Mouse (Mus musculus) neural tube, embryonic 13.5 days (tissue): Measurements from ENCODE around the gene Abi1. TPM values are rescaled to one million over a fixed set of nuclear protein-coding genes. Genes with fewer than 3 reads are reported as not detected.

Source experiments
- ATAC-seq: fragments of 200-750 bp; cut with Nextera tagmentation; 2 replicates; pipeline ENCODE4 v1.8.0; 2017; ENCODE audit warnings: low read depth, mild to moderate bottlenecking, moderate TSS enrichment, moderate library complexity
- H3K27ac ChIP-seq: fragments of 300-500 bp; sonication (generic); replicated peaks from 2 replicates; pipeline ENCODE4 v1.5.1; 2015; ENCODE audit warnings: moderate library complexity, mild to moderate bottlenecking, inconsistent platforms
- H3K27me3 ChIP-seq: fragments of 300-500 bp; sonication (generic); 2 replicates; pipeline ENCODE4 v1.6.1; 2015; ENCODE audit warnings: mild to moderate bottlenecking, inconsistent platforms
- H3K36me3 ChIP-seq: fragments of 300-500 bp; sonication (generic); 2 replicates; pipeline ENCODE4 v1.6.1; 2015; ENCODE audit warnings: mild to moderate bottlenecking, inconsistent platforms
- H3K4me1 ChIP-seq: fragments of 300-500 bp; sonication (generic); replicated peaks from 2 replicates; pipeline ENCODE4 v1.6.1; 2015; ENCODE audit warnings: inconsistent platforms
- H3K4me2 ChIP-seq: fragments of 300-500 bp; sonication (generic); 2 replicates; pipeline ENCODE4 v1.6.1; 2015; ENCODE audit warnings: inconsistent platforms, mild to moderate bottlenecking, moderate library complexity
- H3K4me3 ChIP-seq: fragments of 300-500 bp; sonication (generic); 2 replicates; pipeline ENCODE4 v1.5.1; 2015; ENCODE audit warnings: mild to moderate bottlenecking, inconsistent platforms
- H3K9ac ChIP-seq: fragments of 300-500 bp; sonication (generic); 2 replicates; pipeline ENCODE4 v1.6.1; 2015; ENCODE audit warnings: moderate library complexity, mild to moderate bottlenecking, inconsistent platforms
- H3K9me3 ChIP-seq: fragments of 300-500 bp; sonication (generic); 2 replicates; pipeline ENCODE4 v1.6.1; 2016; ENCODE audit warnings: inconsistent platforms
- WGBS: fragments of 180-500 bp; shearing (Covaris S2); methylation state at CpG from one replicate; pipeline ENCODE4 v1.1.7; 2015; 5-methylcytosine and 5-hydroxymethylcytosine counted together
- polyA plus RNA-seq: library from polyadenylated mRNA; unstranded; fragments of >200 nt; fragmentation: Nextera tagmentation; extraction: Ambion mirVana; gene quantifications from 2 replicates; pipeline ENCODE4 v1.2.1, GENCODE M21; 2015

The Abi1 gene
- 53.8 and 56.4 TPM in 2 replicates for polyA plus RNA-seq

- ATAC-seq: peak; percentile 97
- Histone ChIP-seq H3K4me1 (peaks cover 30% of the 10 kb centered on the region), H3K27ac (peak within 1 kb of the TSS; percentile 98), H3K4me2 (peak within 1 kb of the TSS; percentile 64), H3K9ac (peak within 1 kb of the TSS; percentile 96), H3K9me3 (no peaks in the 10 kb centered on the region), H3K36me3 (no peaks in the 10 kb centered on the region), H3K27me3 (no peaks in the 10 kb centered on the region), H3K4me3 (peak within 1 kb of the TSS; percentile 98)
- 3% methylated on average over 24 of the region's 24 CpGs for WGBS
These were observed at the start of gene Abi1 for GRCm38 (mm10) chr2:23040001-23040646. Abi1 (minus strand) TSS chr2:23040241.

GRCm38 (mm10) chr2:23084540-23084939, 44.5 kb upstream of the Abi1 start:
- no peaks in the 10 kb centered on the region for H3K9me3 ChIP-seq
- no peaks in the 10 kb centered on the region for H3K4me1 ChIP-seq
- no peak overlapping the region for H3K4me3 ChIP-seq
- peaks cover 92% of the 10 kb centered on the region for H3K36me3 ChIP-seq
- H3K4me2 ChIP-seq: no peak overlapping the region
- ATAC-seq: no peak
- no peak overlapping the region for H3K27ac ChIP-seq
- no peaks in the 10 kb centered on the region for H3K27me3 ChIP-seq
- no peak overlapping the region for H3K9ac ChIP-seq
- 94% methylated on average over 8 of the region's 8 CpGs for WGBS

- Histone ChIP-seq H3K9ac (no peak overlapping the region), H3K4me3 (no peak overlapping the region), H3K9me3 (no peaks in the 10 kb centered on the region), H3K27ac (no peak overlapping the region), H3K4me1 (no peaks in the 10 kb centered on the region), H3K36me3 (peaks cover 70% of the 10 kb centered on the region), H3K4me2 (no peak overlapping the region), H3K27me3 (no peaks in the 10 kb centered on the region)
- WGBS: 97% methylated on average over 2 of the region's 2 CpGs
- no peak for ATAC-seq
These were observed 38.5 kb upstream of the Abi1 start for GRCm38 (mm10) chr2:23078588-23078987.

GRCm38 (mm10) chr2:23077693-23078092, 37.7 kb upstream of the Abi1 start:
- no peak overlapping the region for H3K4me2 ChIP-seq
- no peaks in the 10 kb centered on the region for H3K4me1 ChIP-seq
- 88% methylated on average over 5 of the region's 5 CpGs for whole genome bisulfite sequencing
- peaks cover 61% of the 10 kb centered on the region for H3K36me3 ChIP-seq
- no peak overlapping the region for H3K9ac ChIP-seq
- H3K9me3 ChIP-seq: no peaks in the 10 kb centered on the region
- ATAC-seq: no peak
- no peak overlapping the region for H3K27ac ChIP-seq
- H3K27me3 ChIP-seq: no peaks in the 10 kb centered on the region
- no peak overlapping the region for H3K4me3 ChIP-seq

- H3K27ac ChIP-seq: no peak overlapping the region
- peaks cover 58% of the 10 kb centered on the region for H3K36me3 ChIP-seq
- no peak overlapping the region for H3K9ac ChIP-seq
- no peak for ATAC-seq
- H3K4me3 ChIP-seq: no peak overlapping the region
- H3K4me1 ChIP-seq: peaks cover 3% of the 10 kb centered on the region; the same call in 1 of the 2 replicates
- no peaks in the 10 kb centered on the region for H3K9me3 ChIP-seq
- no peak overlapping the region for H3K4me2 ChIP-seq
- no peaks in the 10 kb centered on the region for H3K27me3 ChIP-seq
These were observed 36.7 kb upstream of the Abi1 start for GRCm38 (mm10) chr2:23076783-23077182.

- no peak overlapping the region for H3K9ac ChIP-seq
- no peak overlapping the region for H3K4me2 ChIP-seq
- peaks cover 49% of the 10 kb centered on the region for H3K36me3 ChIP-seq
- no peak for ATAC-seq
- H3K4me3 ChIP-seq: no peak overlapping the region
- H3K9me3 ChIP-seq: no peaks in the 10 kb centered on the region
- H3K27me3 ChIP-seq: no peaks in the 10 kb centered on the region
- peaks cover 10% of the 10 kb centered on the region for H3K4me1 ChIP-seq
- no peak overlapping the region for H3K27ac ChIP-seq
These were observed 35.8 kb upstream of the Abi1 start for GRCm38 (mm10) chr2:23075846-23076245.

GRCm38 (mm10) chr2:23071406-23071805, 31.4 kb upstream of the Abi1 start:
- Histone ChIP-seq H3K4me3 (no peak overlapping the region), H3K36me3 (peaks cover 11% of the 10 kb centered on the region), H3K9me3 (no peaks in the 10 kb centered on the region), H3K4me2 (no peak overlapping the region), H3K4me1 (peaks cover 24% of the 10 kb centered on the region), H3K27ac (no peak overlapping the region), H3K9ac (no peak overlapping the region), H3K27me3 (no peaks in the 10 kb centered on the region)
- 49% methylated on average over 1 of the region's 1 CpGs for WGBS
- ATAC-seq: no peak

- 95% methylated on average over 2 of the region's 2 CpGs for WGBS
- peak overlapping the region; percentile 16; the same call in 1 of the 2 replicates for H3K4me2 ChIP-seq
- ATAC-seq: no peak
These were observed 30.4 kb upstream of the Abi1 start for GRCm38 (mm10) chr2:23070491-23070890.

GRCm38 (mm10) chr2:23068894-23069744, 29.1 kb upstream of the Abi1 start:
- Histone ChIP-seq H3K27ac (peak overlapping the region; percentile 97), H3K36me3 (0 out of 2 replicates have a peak, but pooled peaks cover 5% of the 10 kb centered on the region), H3K9ac (peak overlapping the region; percentile 91), H3K4me3 (peak overlapping the region; percentile 74), H3K9me3 (no peaks in the 10 kb centered on the region), H3K4me1 (peaks cover 24% of the 10 kb centered on the region), H3K4me2 (peak overlapping the region; percentile 99), H3K27me3 (no peaks in the 10 kb centered on the region)
- peak; percentile 92 for ATAC-seq
- WGBS: under 1% methylated on average over 50 of the region's 50 CpGs

More at GRCm38 (mm10) chr2:23070491-23070890, 30.4 kb upstream of the Abi1 start:
- Histone ChIP-seq H3K27ac (no peak overlapping the region), H3K36me3 (0 out of 2 replicates have a peak, but pooled peaks cover 5% of the 10 kb centered on the region), H3K9ac (no peak overlapping the region), H3K4me3 (no peak overlapping the region), H3K4me1 (peaks cover 24% of the 10 kb centered on the region), H3K27me3 (no peaks in the 10 kb centered on the region), H3K9me3 (no peaks in the 10 kb centered on the region)

GRCm38 (mm10) chr2:23068370-23068737, 28.3 kb upstream of the Abi1 start:
- WGBS: under 1% methylated on average over 21 of the region's 21 CpGs
- Histone ChIP-seq H3K4me1 (peaks cover 24% of the 10 kb centered on the region), H3K4me3 (peak overlapping the region; percentile 74), H3K36me3 (0 out of 2 replicates have a peak, but pooled peaks cover 5% of the 10 kb centered on the region), H3K27me3 (no peaks in the 10 kb centered on the region), H3K27ac (peak overlapping the region; percentile 97), H3K4me2 (peak overlapping the region; percentile 99), H3K9me3 (peaks cover 2% of the 10 kb centered on the region; the same call in 1 of the 2 replicates), H3K9ac (peak overlapping the region; percentile 91)
- ATAC-seq: peak; percentile 86

- Histone ChIP-seq H3K4me3 (peak within 1 kb of the TSS; percentile 74), H3K27ac (peak within 1 kb of the TSS; percentile 97), H3K9me3 (peaks cover 4% of the 10 kb centered on the region; the same call in 1 of the 2 replicates), H3K9ac (peak within 1 kb of the TSS; percentile 91), H3K27me3 (no peaks in the 10 kb centered on the region), H3K4me1 (peaks cover 24% of the 10 kb centered on the region), H3K4me2 (peak within 1 kb of the TSS; percentile 99), H3K36me3 (0 out of 2 replicates have a peak, but pooled peaks cover 5% of the 10 kb centered on the region)
- WGBS: 3% methylated on average over 34 of the region's 34 CpGs
- peak; percentile 97 for ATAC-seq
These were observed 27.7 kb upstream of the Abi1 start, which contains the start of gene Acbd5 for GRCm38 (mm10) chr2:23067552-23068369. Acbd5 (plus strand) TSS chr2:23068167.
